Mouse (Mus musculus): ENCODE data around the gene Trim30b.
"Not testable (repeated sequence)": the region's sequence is repeated elsewhere in the genome, so short reads cannot be mapped to it uniquely, and the experiment has no call there.

The Trim30b gene

GRCm38 (mm10) chr7:104369736-104370414 is at the start of gene Trim30b:
Trim30b (minus strand) TSS chr7:104369884.
- DNase-seq, result peak in 1 of 2 experiments; percentile 6

- no peak for DNase-seq
Observed at GRCm38 (mm10) chr7:104404460-104404950, 34.8 kb upstream of the Trim30b start.

GRCm38 (mm10) chr7:104401140-104401539 is 31.5 kb upstream of the Trim30b start:
- DNase-seq, result no peak

GRCm38 (mm10) chr7:104400698-104401097 is 31.0 kb upstream of the Trim30b start, which contains the start of gene Trim30c:
Trim30c (minus strand) TSS chr7:104400837.
- no peak for DNase-seq

- no peak for DNase-seq
Observed at GRCm38 (mm10) chr7:104398492-104398891, 28.8 kb upstream of the Trim30b start.

- DNase-seq, result no peak
Observed at GRCm38 (mm10) chr7:104366339-104366738, 3.3 kb downstream of the Trim30b start.

- no peak for DNase-seq
Observed at GRCm38 (mm10) chr7:104353600-104353967, 16.1 kb downstream of the Trim30b start.

GRCm38 (mm10) chr7:104352717-104353599 is 16.7 kb downstream of the Trim30b start, which contains the start of gene Trim12c:
Trim12c (minus strand) TSS chr7:104353362.
- DNase-seq, result peak; percentile 67 to 79

- not testable (repeated sequence) for DNase-seq
Observed at GRCm38 (mm10) chr7:104348043-104348442, 21.6 kb downstream of the Trim30b start.

- DNase-seq, result not testable (repeated sequence)
Observed at GRCm38 (mm10) chr7:104340744-104341143, 28.9 kb downstream of the Trim30b start.

GRCm38 (mm10) chr7:104335547-104335946 is 34.1 kb downstream of the Trim30b start:
- DNase-seq, result not testable (repeated sequence)

GRCm38 (mm10) chr7:104329171-104329570 is 40.5 kb downstream of the Trim30b start, which contains the start of gene Trim34b:
Trim34b (plus strand) TSS chr7:104329471.
- not testable (repeated sequence) for DNase-seq

- no peak for DNase-seq
Observed at GRCm38 (mm10) chr7:104322028-104322427, 47.7 kb downstream of the Trim30b start.

- not testable (repeated sequence) for DNase-seq
Observed at GRCm38 (mm10) chr7:104315369-104316080, 54.2 kb downstream of the Trim30b start, which contains the start of gene Trim12a. Trim12a (minus strand) TSS chr7:104315466.

- DNase-seq, result peak; percentile 17 to 19
Observed at GRCm38 (mm10) chr7:104314796-104315353, 54.8 kb downstream of the Trim30b start.
